Mouse (Mus musculus): ENCODE results near the gene Tnfrsf12a. TPM values are rescaled to one million over a fixed set of nuclear protein-coding genes. Genes with fewer than 3 reads are reported as not detected.

Gene Tnfrsf12a
- polyA plus RNA-seq (2016; fragmentation: Nextera tagmentation; extraction: Ambion mirVana), result 2.8 and 4.2 TPM in 2 replicates

DNA sequence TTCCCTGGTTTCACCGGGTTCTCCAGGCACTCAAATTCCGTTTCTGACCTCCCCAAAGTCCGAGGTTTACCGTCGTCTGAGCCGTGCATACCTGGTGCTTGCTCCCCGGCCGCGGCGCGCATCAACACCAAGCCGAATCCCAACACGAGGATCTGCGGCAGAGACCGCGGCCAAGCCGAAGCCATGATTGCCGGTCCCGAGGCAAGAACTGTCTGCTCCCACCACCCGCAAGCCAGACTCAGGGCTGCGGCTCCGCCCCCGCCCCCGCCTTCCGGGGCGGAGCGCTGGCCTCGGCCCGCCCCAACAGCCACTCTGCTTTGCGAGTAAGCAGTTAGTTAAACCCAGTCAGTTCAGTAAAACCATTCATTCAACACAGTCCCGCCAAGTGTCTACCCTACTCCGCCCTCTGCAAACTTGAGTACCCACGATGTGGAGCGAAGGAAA, at the start of gene Tnfrsf12a:
Gene Tnfrsf12a (minus strand): TSS at position 233 of the 444 bp plus-strand sequence.
- no peaks in the 10 kb centered on the region for H3K9me3 ChIP-seq (replicated peaks)
- WGBS, result under 1% methylated on average over 34 of the region's 34 CpGs
- no peaks in the 10 kb centered on the region for H3K36me3 ChIP-seq
- H3K9ac ChIP-seq, result peak within 1 kb of the TSS; percentile 54
- no peak; the same call in 1 of the 2 replicates for ATAC-seq (ENCODE audit: low FRiP score)
- H3K27me3 ChIP-seq, result peaks cover 73% of the 10 kb centered on the region
- H3K27ac ChIP-seq, result no peak within 1 kb of the TSS
- H3K4me1 ChIP-seq, result peaks cover 36% of the 10 kb centered on the region
- peak within 1 kb of the TSS; percentile 35 for H3K4me3 ChIP-seq
- H3K4me2 ChIP-seq (replicated peaks), result peak within 1 kb of the TSS; percentile 91

DNA sequence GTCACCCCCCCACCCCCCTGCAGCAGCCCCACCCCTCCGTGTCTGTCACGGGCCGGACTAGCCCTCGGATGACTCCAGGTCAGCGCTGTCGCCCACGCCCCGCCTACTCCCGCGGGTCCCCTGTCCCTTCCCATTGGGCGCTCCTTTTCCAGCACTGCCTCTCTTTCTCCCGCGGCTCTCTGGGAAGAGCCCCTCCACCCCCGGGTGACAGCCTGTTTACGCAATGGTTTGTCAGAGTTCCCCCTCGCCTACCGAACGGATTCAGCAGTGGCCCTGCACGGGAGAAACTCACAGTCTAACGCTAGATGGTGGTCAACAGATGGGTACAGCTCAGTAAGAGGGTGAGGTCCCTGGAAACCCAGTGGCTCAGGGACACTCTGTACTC, 49.5 kb upstream of the Tnfrsf12a start:
- WGBS, result under 1% methylated on average over 20 of the region's 20 CpGs
- peak overlapping the region; percentile 97 for H3K4me2 ChIP-seq (replicated peaks)

DNA sequence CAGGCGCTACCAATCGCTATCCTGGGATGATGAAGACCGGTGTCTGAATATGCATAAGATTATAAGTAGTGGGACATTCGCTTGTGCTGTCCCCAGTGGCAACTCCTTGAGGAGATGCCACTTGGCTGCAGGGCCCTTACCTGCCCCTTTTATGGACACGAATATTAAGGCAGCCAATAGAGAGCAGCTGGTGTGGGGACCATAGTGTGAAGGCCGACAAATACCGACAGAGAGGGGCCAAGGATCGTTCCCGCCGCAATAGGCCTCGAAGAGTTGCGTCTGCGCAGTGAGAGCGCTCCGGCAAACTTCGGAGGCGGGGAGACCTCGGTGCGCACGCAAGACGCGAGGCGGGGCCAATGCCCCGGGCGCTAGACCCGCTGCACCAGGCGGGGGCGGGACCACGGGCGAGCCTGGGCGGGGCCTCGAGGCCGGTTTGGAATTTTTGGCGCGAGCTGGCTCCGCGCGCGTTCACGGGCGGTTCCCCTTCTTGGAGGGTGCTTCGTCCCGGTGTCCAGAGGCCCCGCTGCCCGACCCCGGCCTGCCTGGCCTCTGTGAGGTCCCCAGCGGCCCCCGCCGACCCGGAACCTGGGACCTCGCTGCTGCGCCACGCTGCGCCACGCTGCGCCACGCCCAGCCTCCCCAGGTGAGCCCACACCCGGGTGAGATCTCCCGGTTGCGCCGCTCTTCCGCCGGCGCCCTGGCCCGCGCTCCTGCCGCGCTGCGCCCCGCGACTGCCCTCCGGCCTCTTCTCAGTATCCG, 48.9 kb upstream of the Tnfrsf12a start, which contains the start of gene Pkmyt1:
Gene Pkmyt1 (plus strand): TSS at position 338 of the 759 bp plus-strand sequence.
- ATAC-seq (ENCODE audit: low FRiP score), result peak; percentile 95
- Histone ChIP-seq H3K9ac (peak within 1 kb of the TSS; percentile 82), H3K27me3 (no peaks in the 10 kb centered on the region), H3K9me3 (replicated peaks) (no peaks in the 10 kb centered on the region), H3K27ac (peak within 1 kb of the TSS; percentile 73), H3K4me2 (replicated peaks) (peak within 1 kb of the TSS; percentile 97), H3K4me3 (peak within 1 kb of the TSS; percentile 88), H3K36me3 (no peaks in the 10 kb centered on the region), H3K4me1 (peaks cover 5% of the 10 kb centered on the region; the same call in 1 of the 2 replicates)
- WGBS, result 2% methylated on average over 64 of the region's 73 CpGs

More for the DNA sequence above, 49.5 kb upstream of the Tnfrsf12a start:
- peak overlapping the region; percentile 73 for H3K27ac ChIP-seq
- no peaks in the 10 kb centered on the region for H3K9me3 ChIP-seq (replicated peaks)
- peak; percentile 86 for ATAC-seq (ENCODE audit: low FRiP score)
- peak overlapping the region; percentile 82 for H3K9ac ChIP-seq
- H3K4me1 ChIP-seq, result peaks cover 5% of the 10 kb centered on the region; the same call in 1 of the 2 replicates
- H3K4me3 ChIP-seq, result peak overlapping the region; percentile 88
- no peaks in the 10 kb centered on the region for H3K36me3 ChIP-seq
- H3K27me3 ChIP-seq, result no peaks in the 10 kb centered on the region

DNA sequence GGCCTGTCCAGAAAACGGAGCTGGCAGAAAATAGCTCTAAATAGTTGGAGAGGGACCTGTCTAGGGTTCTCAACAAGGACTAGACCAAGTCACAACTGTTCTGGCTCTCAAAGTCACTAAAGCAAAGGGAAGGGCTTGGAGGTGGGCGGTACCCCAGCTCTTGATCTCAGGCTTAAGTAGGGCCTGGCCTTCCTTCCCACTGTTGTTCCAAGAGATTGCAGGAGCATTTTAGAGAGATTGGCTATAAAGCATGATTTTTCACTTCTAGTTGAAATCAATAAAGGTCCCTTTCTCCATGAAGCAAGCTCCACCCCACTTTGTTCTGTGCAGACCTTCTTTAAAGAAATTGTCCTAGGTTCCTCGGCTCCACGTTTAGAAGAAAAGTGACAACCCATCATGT, 48.2 kb upstream of the Tnfrsf12a start:
- H3K27me3 ChIP-seq, result no peaks in the 10 kb centered on the region
- 0 out of 2 replicates have a peak overlapping the region, but pooled peaks have one; percentile 35 for H3K27ac ChIP-seq
- H3K9ac ChIP-seq, result no peak overlapping the region
- H3K4me1 ChIP-seq, result peaks cover 5% of the 10 kb centered on the region; the same call in 1 of the 2 replicates
- 64% methylated on average over 4 of the region's 4 CpGs for WGBS
- peak overlapping the region; percentile 88 for H3K4me3 ChIP-seq
- no peaks in the 10 kb centered on the region for H3K36me3 ChIP-seq
- no peaks in the 10 kb centered on the region for H3K9me3 ChIP-seq (replicated peaks)
- H3K4me2 ChIP-seq (replicated peaks), result peak overlapping the region; percentile 97
- no peak; the same call in 1 of the 2 replicates for ATAC-seq (ENCODE audit: low FRiP score)

DNA sequence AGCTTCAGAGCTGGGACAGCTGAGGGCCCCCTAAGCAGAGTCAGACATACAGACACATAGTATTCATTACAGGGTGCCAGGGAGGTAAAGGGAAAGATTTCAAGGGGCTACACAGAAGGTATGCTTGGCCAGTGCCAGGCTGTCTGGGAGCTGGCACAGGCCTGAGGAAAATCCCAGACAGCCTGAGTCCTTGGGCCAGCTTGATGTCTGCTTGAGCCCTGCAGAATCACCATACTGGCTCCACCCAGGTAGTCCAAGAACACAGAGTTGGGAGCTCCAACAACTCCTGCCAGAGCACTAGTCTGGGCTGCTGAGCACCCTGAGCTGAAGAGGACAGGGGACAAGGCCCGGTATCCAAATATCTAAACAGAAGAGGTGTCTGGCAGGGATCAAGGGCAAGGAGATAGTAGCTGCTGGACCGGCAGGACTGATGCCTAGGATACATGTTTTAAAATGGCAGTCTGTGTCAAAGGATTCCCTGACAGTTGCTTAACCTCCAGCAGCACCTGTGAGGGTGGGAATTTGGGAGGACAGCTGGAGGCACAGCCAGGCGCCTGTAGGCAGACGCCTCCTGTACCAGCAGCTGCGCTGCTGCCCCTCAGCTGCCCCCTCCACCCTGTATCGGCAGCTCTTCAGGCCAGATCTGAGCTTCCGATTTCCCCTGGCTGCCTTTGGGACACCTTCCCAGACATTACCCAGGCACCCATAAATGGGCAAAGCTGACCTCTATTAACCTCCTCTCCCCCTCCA, 45.3 kb upstream of the Tnfrsf12a start, which contains the start of gene 1520401A03Rik:
Gene 1520401A03Rik (minus strand): TSS at position 408 of the 750 bp plus-strand sequence.
- no peak within 1 kb of the TSS for H3K27ac ChIP-seq
- ATAC-seq (ENCODE audit: low FRiP score), result no peak
- H3K9me3 ChIP-seq (replicated peaks), result no peaks in the 10 kb centered on the region
- no peak within 1 kb of the TSS for H3K4me2 ChIP-seq (replicated peaks)
- H3K4me1 ChIP-seq, result peaks cover 5% of the 10 kb centered on the region; the same call in 1 of the 2 replicates
- H3K9ac ChIP-seq, result no peak within 1 kb of the TSS
- no peaks in the 10 kb centered on the region for H3K27me3 ChIP-seq
- no peaks in the 10 kb centered on the region for H3K36me3 ChIP-seq
- WGBS, result 69% methylated on average over 7 of the region's 7 CpGs
- H3K4me3 ChIP-seq, result no peak within 1 kb of the TSS

- no peak overlapping the region for H3K4me3 ChIP-seq
- H3K4me2 ChIP-seq (replicated peaks), result no peak overlapping the region
- WGBS, result 73% methylated on average over 2 of the region's 2 CpGs
- H3K36me3 ChIP-seq, result no peaks in the 10 kb centered on the region
- H3K9ac ChIP-seq, result no peak overlapping the region
- H3K9me3 ChIP-seq (replicated peaks), result no peaks in the 10 kb centered on the region
- peaks cover 5% of the 10 kb centered on the region; the same call in 1 of the 2 replicates for H3K4me1 ChIP-seq
- ATAC-seq (ENCODE audit: low FRiP score), result no peak
- no peak overlapping the region for H3K27ac ChIP-seq
- no peaks in the 10 kb centered on the region for H3K27me3 ChIP-seq
Measured at GRCm38 (mm10) chr17:23721886-23722285, 44.6 kb upstream of the Tnfrsf12a start.

- Histone ChIP-seq H3K4me3 (no peak overlapping the region), H3K4me1 (no peaks in the 10 kb centered on the region), H3K27me3 (0 out of 2 replicates have a peak, but pooled peaks cover under 1% of the 10 kb centered on the region), H3K4me2 (replicated peaks) (no peak overlapping the region), H3K27ac (no peak overlapping the region), H3K36me3 (no peaks in the 10 kb centered on the region), H3K9ac (no peak overlapping the region), H3K9me3 (replicated peaks) (no peaks in the 10 kb centered on the region)
- WGBS, result 11% methylated on average over 1 of the region's 1 CpGs
- no peak for ATAC-seq (ENCODE audit: low FRiP score)
Measured at GRCm38 (mm10) chr17:23719455-23719854, 42.2 kb upstream of the Tnfrsf12a start.

- no peaks in the 10 kb centered on the region for H3K4me1 ChIP-seq
- no peaks in the 10 kb centered on the region for H3K9me3 ChIP-seq (replicated peaks)
- H3K36me3 ChIP-seq, result no peaks in the 10 kb centered on the region
- no peak overlapping the region for H3K9ac ChIP-seq
- H3K27me3 ChIP-seq, result 0 out of 2 replicates have a peak, but pooled peaks cover 2% of the 10 kb centered on the region
- WGBS, result 53% methylated on average over 2 of the region's 2 CpGs
- ATAC-seq (ENCODE audit: low FRiP score), result no peak
- no peak overlapping the region for H3K4me2 ChIP-seq (replicated peaks)
- no peak overlapping the region for H3K4me3 ChIP-seq
- no peak overlapping the region for H3K27ac ChIP-seq
Measured at GRCm38 (mm10) chr17:23717003-23717402, 39.7 kb upstream of the Tnfrsf12a start.

DNA sequence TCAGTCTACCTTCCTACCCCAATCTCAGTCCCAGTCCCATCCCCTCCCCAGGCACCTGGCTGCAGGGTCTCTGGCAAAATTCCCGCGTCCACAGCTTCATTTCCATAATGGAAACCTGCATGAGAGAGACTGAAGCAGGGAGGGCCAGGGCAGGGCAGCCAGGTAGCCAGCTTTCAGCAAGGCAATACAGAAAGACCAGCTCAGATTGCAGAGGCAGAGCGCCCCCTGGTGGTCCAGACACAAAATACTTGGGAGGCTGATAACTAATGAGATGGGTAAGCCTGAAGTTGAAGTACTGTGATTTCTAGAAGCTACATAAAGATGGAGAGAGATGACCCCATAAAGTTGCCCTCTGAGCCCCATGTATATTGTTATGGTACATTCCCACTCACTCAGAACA, 28.9 kb upstream of the Tnfrsf12a start:
- Histone ChIP-seq H3K4me1 (peaks cover 5% of the 10 kb centered on the region), H3K9me3 (replicated peaks) (no peaks in the 10 kb centered on the region), H3K4me3 (no peak overlapping the region), H3K4me2 (replicated peaks) (no peak overlapping the region), H3K36me3 (no peaks in the 10 kb centered on the region), H3K27me3 (peaks cover 9% of the 10 kb centered on the region; the same call in 1 of the 2 replicates), H3K9ac (no peak overlapping the region), H3K27ac (no peak overlapping the region)
- 2% methylated on average over 3 of the region's 3 CpGs for WGBS
- peak; percentile 39; the same call in 1 of the 2 replicates for ATAC-seq (ENCODE audit: low FRiP score)

GRCm38 (mm10) chr17:23705525-23706104, 28.3 kb upstream of the Tnfrsf12a start:
- peaks cover 5% of the 10 kb centered on the region for H3K4me1 ChIP-seq
- peak; percentile 44; the same call in 1 of the 2 replicates for ATAC-seq (ENCODE audit: low FRiP score)
- no peaks in the 10 kb centered on the region for H3K36me3 ChIP-seq
- peaks cover 15% of the 10 kb centered on the region; the same call in 1 of the 2 replicates for H3K27me3 ChIP-seq
- no peaks in the 10 kb centered on the region for H3K9me3 ChIP-seq (replicated peaks)
- H3K4me2 ChIP-seq (replicated peaks), result no peak overlapping the region
- no peak overlapping the region for H3K9ac ChIP-seq
- 79% methylated on average over 7 of the region's 7 CpGs for WGBS
- H3K4me3 ChIP-seq, result no peak overlapping the region
- H3K27ac ChIP-seq, result no peak overlapping the region

GRCm38 (mm10) chr17:23704741-23705140, 27.5 kb upstream of the Tnfrsf12a start:
- no peak overlapping the region for H3K4me3 ChIP-seq
- no peaks in the 10 kb centered on the region for H3K9me3 ChIP-seq (replicated peaks)
- peaks cover 18% of the 10 kb centered on the region for H3K27me3 ChIP-seq
- no peak overlapping the region for H3K9ac ChIP-seq
- no peak overlapping the region for H3K4me2 ChIP-seq (replicated peaks)
- ATAC-seq (ENCODE audit: low FRiP score), result no peak
- no peaks in the 10 kb centered on the region for H3K36me3 ChIP-seq
- no peak overlapping the region for H3K27ac ChIP-seq
- WGBS, result 45% methylated on average over 7 of the region's 7 CpGs
- peaks cover 5% of the 10 kb centered on the region for H3K4me1 ChIP-seq

Measured in hindbrain, embryonic 12.5 days (tissue).